Mouse (Mus musculus) hindbrain, embryonic 14.5 days (tissue): Measurements from ENCODE around the gene Gas1. TPM values are rescaled to one million over a fixed set of nuclear protein-coding genes. Genes with fewer than 3 reads are reported as not detected.
A peak's percentile ranks its signal among the peaks of the same experiment; 100 is the strongest.

Experiments used
- ATAC-seq: fragments of 200-750 bp; cut with Nextera tagmentation; 2 replicates; pipeline ENCODE4 v1.8.0; 2017; ENCODE audit warnings: moderate number of reproducible peaks, mild to moderate bottlenecking, moderate TSS enrichment, moderate library complexity; ENCODE audit not compliant: low FRiP score
- DNase-seq: peaks from one replicate; pipeline ENCODE4 v3.0.0-alpha.2; 2015; ENCODE audit warnings: low spot score
- H3K27ac ChIP-seq: fragments of 300-500 bp; sonication (generic); 2 replicates; pipeline ENCODE4 v1.5.1; 2014; ENCODE audit warnings: mild to moderate bottlenecking, moderate library complexity
- H3K27me3 ChIP-seq: fragments of 300-500 bp; sonication (generic); 2 replicates; pipeline ENCODE4 v1.6.1; 2014; ENCODE audit warnings: mild to moderate bottlenecking, low read length, mixed read lengths; ENCODE audit not compliant: control insufficient read depth, insufficient read depth
- H3K36me3 ChIP-seq: fragments of 300-500 bp; sonication (generic); replicated peaks from 2 replicates; pipeline ENCODE4 v1.6.1; 2014; ENCODE audit not compliant: control insufficient read depth, insufficient read depth
- H3K4me1 ChIP-seq: fragments of 300-500 bp; sonication (generic); replicated peaks from 2 replicates; pipeline ENCODE4 v1.6.1; 2014; ENCODE audit warnings: antibody characterized with exemption, low read length, mixed read lengths; ENCODE audit not compliant: control insufficient read depth, insufficient read depth
- H3K4me2 ChIP-seq: fragments of 300-500 bp; sonication (generic); replicated peaks from 2 replicates; pipeline ENCODE4 v1.6.1; 2014; ENCODE audit warnings: mild to moderate bottlenecking, moderate library complexity
- H3K4me3 ChIP-seq: fragments of 300-500 bp; sonication (generic); replicated peaks from 2 replicates; pipeline ENCODE4 v1.5.1; 2014; ENCODE audit warnings: mild to moderate bottlenecking, low read length
- H3K9ac ChIP-seq: fragments of 300-500 bp; sonication (generic); 2 replicates; pipeline ENCODE4 v1.6.1; 2014
- H3K9me3 ChIP-seq: fragments of 300-500 bp; sonication (generic); 2 replicates; pipeline ENCODE4 v1.6.1; 2016; ENCODE audit warnings: low read length; ENCODE audit not compliant: control insufficient read depth
- WGBS: fragments of 180-500 bp; shearing (Covaris S2); extraction: QIAGEN DNeasy Blood & Tissue Kit; methylation state at CpG from one replicate; pipeline ENCODE4 v1.1.7; 2014; 5-methylcytosine and 5-hydroxymethylcytosine counted together
- polyA plus RNA-seq: library from polyadenylated mRNA; unstranded; fragments of >200 nt; fragmentation: Nextera tagmentation; extraction: Ambion mirVana; gene quantifications from 2 replicates; pipeline ENCODE4 v1.2.1, GENCODE M21; 2014

Gene Gas1
- polyA plus RNA-seq, 1 experiment from 2014 or later: 19.3 TPM

DNA sequence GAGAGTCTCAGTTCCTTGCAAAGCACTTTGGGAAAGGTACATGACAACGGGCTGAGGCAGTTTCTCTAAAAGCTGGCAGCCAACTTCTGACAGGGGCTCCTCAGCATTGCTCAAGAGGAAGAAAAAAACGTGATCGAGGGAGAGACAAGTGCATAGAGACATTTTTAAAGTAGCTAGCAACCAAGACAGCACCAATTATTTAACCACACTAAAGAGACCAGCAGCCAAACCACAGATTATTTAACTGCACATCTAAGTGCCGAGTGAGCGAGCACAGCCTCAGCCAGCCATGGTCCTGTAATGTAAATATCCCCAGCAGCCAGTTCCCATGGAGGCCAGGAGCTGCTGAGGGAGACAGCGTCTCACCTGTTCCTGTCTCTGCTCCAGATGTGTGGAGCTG is 16.1 kb upstream of the Gas1 start:
- ATAC-seq (no peak), DNase-seq (no peak)
- Histone ChIP-seq H3K36me3 (no peaks in the 10 kb centered on the region), H3K9me3 (no peaks in the 10 kb centered on the region), H3K4me2 (no peak overlapping the region), H3K27me3 (no peaks in the 10 kb centered on the region), H3K4me3 (no peak overlapping the region), H3K27ac (no peak overlapping the region), H3K4me1 (no peaks in the 10 kb centered on the region), H3K9ac (no peak overlapping the region)
- 70% methylated on average over 6 of the region's 6 CpGs for WGBS

DNA sequence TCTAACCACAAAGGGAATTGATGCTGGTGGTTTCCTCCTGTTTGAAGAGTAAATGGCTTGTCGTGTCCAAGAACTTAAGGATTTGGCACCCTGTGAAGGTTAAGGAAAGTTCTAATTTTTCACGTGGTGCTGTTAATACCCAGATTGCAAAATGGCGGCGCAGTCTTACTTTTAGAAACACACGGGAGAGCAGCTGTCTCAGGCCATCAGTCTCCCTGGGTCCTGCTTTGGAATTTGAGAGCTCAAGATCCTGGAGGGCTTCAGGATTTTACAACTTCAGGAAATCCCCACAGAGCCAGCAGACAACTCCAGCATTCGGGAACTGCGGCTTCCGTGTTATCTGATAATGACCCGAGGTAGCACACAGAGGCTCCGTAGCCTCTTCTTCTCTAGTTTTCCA is 12.8 kb upstream of the Gas1 start:
- ATAC-seq: no peak
- H3K4me2 ChIP-seq: no peak overlapping the region
- 84% methylated on average over 10 of the region's 10 CpGs for WGBS

DNA sequence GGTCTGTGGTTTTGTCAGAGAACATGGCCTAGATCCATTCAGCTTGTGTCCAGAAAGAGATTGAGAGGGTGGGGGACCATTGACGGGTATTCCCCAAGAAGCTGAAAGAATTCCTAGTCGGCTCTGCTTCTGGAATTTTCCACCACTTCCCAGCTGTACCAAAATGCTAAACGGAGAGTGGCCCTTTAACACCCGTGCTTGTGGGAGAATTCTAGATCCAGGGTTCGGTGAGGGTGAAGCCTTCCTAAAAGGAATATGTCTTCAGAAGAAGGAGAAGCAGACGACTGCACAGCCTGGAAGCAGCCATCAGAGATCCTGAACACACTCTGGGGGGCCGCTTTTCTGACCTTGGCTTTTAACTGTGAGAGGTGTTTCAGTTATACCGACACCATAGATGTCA is 11.8 kb upstream of the Gas1 start:
- Histone ChIP-seq H3K4me2 (no peak overlapping the region), H3K9ac (no peak overlapping the region), H3K4me1 (no peaks in the 10 kb centered on the region), H3K4me3 (no peak overlapping the region), H3K36me3 (no peaks in the 10 kb centered on the region), H3K27ac (no peak overlapping the region), H3K27me3 (no peaks in the 10 kb centered on the region), H3K9me3 (no peaks in the 10 kb centered on the region)
- no peak for ATAC-seq
- DNase-seq: no peak
- WGBS: 85% methylated on average over 8 of the region's 8 CpGs

More for the DNA sequence above, 12.8 kb upstream of the Gas1 start:
- no peaks in the 10 kb centered on the region for H3K27me3 ChIP-seq
- no peaks in the 10 kb centered on the region for H3K9me3 ChIP-seq
- H3K4me3 ChIP-seq: no peak overlapping the region
- H3K9ac ChIP-seq: no peak overlapping the region
- H3K36me3 ChIP-seq: no peaks in the 10 kb centered on the region
- H3K27ac ChIP-seq: no peak overlapping the region
- DNase-seq: no peak
- no peaks in the 10 kb centered on the region for H3K4me1 ChIP-seq

DNA sequence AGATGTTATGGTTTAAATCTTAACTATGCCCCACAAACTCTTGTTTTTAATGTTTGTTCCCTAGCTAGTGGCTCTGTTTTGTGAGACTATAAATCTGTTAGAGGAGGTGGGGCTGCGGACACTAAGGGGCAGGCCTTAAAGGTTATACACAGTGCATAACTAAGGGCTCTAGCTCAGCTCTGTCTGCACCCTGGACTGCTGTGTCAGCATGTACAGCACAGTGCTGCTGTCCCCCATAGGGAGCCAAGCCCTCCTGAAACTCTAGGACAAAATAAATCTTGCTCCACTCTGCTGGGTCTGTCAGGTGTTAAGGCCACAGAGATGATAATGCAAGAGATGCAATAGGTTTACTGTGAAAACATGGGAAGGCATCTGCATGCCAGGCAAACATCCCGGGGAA is 10.1 kb upstream of the Gas1 start:
- H3K4me1 ChIP-seq: no peaks in the 10 kb centered on the region

DNA sequence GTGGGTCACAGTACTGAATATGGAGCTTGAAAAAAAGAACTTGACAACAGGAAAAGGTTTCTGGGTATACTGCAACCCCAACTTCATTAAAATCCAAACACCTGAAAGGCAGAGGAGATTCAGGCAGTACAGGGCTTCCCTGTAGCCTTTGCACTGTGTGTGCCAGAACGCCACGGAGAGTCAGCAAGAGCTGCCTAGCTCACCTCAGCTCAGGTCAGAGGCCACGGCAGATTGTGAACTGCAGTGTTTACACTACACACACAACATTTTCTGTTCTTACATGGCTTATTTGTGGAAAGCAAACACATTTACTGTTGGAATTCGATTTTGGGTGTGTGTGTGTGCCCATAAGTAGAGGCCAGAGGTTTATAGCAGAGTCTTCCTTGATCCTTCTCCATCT is 5.2 kb upstream of the Gas1 start:
- DNase-seq: no peak
- Histone ChIP-seq H3K27ac (no peak overlapping the region), H3K36me3 (no peaks in the 10 kb centered on the region), H3K4me2 (no peak overlapping the region), H3K9me3 (0 out of 2 replicates have a peak, but pooled peaks cover 7% of the 10 kb centered on the region), H3K4me3 (no peak overlapping the region), H3K9ac (no peak overlapping the region), H3K4me1 (peaks cover 4% of the 10 kb centered on the region; the same call in 1 of the 2 replicates), H3K27me3 (no peaks in the 10 kb centered on the region)
- no peak for ATAC-seq
- 57% methylated on average over 4 of the region's 4 CpGs for WGBS

More for the DNA sequence above, 10.1 kb upstream of the Gas1 start:
- Histone ChIP-seq H3K36me3 (no peaks in the 10 kb centered on the region), H3K4me3 (no peak overlapping the region), H3K9ac (no peak overlapping the region), H3K27ac (no peak overlapping the region), H3K4me2 (no peak overlapping the region), H3K9me3 (0 out of 2 replicates have a peak, but pooled peaks cover 7% of the 10 kb centered on the region), H3K27me3 (no peaks in the 10 kb centered on the region)
- DNase-seq (no peak), ATAC-seq (no peak)
- WGBS: 91% methylated on average over 2 of the region's 2 CpGs

DNA sequence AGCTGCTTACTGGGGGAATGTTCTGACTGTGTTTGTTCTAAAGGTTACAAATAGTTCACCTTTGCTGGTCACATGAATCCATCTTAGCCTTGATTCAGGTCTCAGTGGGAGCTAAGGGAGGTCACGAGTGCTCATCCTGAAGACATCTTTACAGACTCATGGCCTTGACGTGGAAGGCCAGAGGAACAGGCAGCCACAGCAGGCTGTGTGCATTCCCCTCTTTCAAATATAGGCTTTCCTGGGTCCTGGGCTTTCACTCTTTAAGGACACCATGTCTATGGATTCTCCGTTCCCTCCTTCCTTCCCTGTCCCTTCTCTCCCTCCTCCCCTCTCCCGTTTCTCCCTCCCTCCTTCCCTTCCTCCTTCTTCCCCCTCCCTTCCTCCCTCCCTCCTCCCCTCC is 2.5 kb upstream of the Gas1 start:
- H3K4me1 ChIP-seq: peaks cover 12% of the 10 kb centered on the region; the same call in 1 of the 2 replicates
- WGBS: 92% methylated on average over 4 of the region's 4 CpGs
- ATAC-seq (no peak), DNase-seq (no peak)
- H3K9ac ChIP-seq: no peak overlapping the region
- H3K36me3 ChIP-seq: no peaks in the 10 kb centered on the region
- no peak overlapping the region for H3K27ac ChIP-seq
- H3K4me3 ChIP-seq: no peak overlapping the region
- no peaks in the 10 kb centered on the region for H3K27me3 ChIP-seq
- no peak overlapping the region for H3K4me2 ChIP-seq
- H3K9me3 ChIP-seq: 0 out of 2 replicates have a peak, but pooled peaks cover 7% of the 10 kb centered on the region

DNA sequence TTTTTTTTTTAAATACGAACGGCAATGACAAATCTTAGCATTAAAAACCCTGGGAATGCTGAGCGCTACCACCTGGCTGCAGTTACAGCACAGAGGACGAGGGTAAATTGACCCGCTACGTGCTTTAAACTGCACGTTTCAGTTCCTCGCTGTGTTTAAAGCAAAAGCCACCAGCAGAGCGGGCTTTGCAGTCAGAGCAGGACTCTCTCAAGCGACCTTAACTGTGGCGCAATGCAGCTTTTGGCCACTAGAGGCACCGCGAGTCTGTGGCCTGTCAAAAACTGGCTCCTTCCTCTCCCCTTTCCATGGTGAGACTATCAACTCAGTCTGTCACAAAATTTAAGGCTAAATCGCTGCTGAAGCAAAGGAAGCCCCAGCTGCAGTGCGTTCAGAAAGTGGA is 1.3 kb upstream of the Gas1 start:
- H3K4me3 ChIP-seq: peak overlapping the region; percentile 80
- H3K9me3 ChIP-seq: 0 out of 2 replicates have a peak, but pooled peaks cover 3% of the 10 kb centered on the region
- peak overlapping the region; percentile 93 for H3K27ac ChIP-seq
- peaks cover 17% of the 10 kb centered on the region for H3K4me1 ChIP-seq
- no peaks in the 10 kb centered on the region for H3K36me3 ChIP-seq
- peak overlapping the region; percentile 94 for H3K4me2 ChIP-seq
- peak; percentile 98 for DNase-seq
- WGBS: under 1% methylated on average over 15 of the region's 15 CpGs
- ATAC-seq: no peak
- H3K27me3 ChIP-seq: no peaks in the 10 kb centered on the region
- H3K9ac ChIP-seq: peak overlapping the region; percentile 47; the same call in 1 of the 2 replicates

DNA sequence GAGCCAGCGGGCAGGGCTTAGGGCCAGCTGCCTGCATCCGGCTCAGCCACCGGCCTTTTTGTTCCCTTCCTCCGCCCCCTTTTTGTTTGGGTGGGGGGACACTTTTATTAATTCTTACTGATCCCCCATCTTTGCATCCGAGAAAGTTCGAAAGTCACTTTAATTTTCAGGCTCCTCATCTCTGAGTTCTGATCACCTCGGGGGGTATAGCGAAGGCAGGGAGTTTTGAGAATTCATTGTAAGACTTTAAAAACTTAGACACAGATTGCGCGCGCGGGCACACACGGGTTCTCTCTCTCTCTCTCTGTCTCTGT is 589 bp upstream of the Gas1 start:
- Histone ChIP-seq H3K27ac (peak overlapping the region; percentile 93; the same call in 1 of the 2 replicates), H3K9ac (peak overlapping the region; percentile 47), H3K27me3 (no peaks in the 10 kb centered on the region), H3K4me2 (peak overlapping the region; percentile 94), H3K9me3 (no peaks in the 10 kb centered on the region), H3K4me3 (peak overlapping the region; percentile 80), H3K36me3 (no peaks in the 10 kb centered on the region), H3K4me1 (peaks cover 17% of the 10 kb centered on the region)
- no peak for DNase-seq
- WGBS: under 1% methylated on average over 13 of the region's 13 CpGs
- no peak for ATAC-seq

DNA sequence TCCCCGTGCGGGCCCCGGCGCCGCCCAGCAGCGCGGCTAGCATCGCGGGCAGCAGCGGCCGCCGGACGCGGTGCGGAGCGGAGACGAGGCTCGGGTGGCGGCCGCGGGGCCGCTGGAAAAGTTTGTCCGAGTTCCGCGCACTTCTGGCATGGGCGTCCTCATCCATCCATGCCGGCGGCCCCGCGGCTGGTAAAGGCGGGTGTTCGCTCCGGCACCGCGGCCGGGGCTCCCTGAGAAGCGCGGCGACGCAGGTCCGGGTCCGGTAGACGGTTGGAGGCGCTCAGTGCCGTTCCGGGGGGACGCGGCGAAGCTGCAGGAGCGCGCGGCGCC is 424 bp downstream of the Gas1 start:
- DNase-seq: no peak
- WGBS: under 1% methylated on average over 51 of the region's 53 CpGs
- peaks cover 25% of the 10 kb centered on the region for H3K4me1 ChIP-seq
- no peak; the same call in 1 of the 2 replicates for ATAC-seq
- H3K36me3 ChIP-seq: no peaks in the 10 kb centered on the region
- peak overlapping the region; percentile 80 for H3K4me3 ChIP-seq
- peak overlapping the region; percentile 94 for H3K4me2 ChIP-seq
- no peaks in the 10 kb centered on the region for H3K27me3 ChIP-seq
- no peaks in the 10 kb centered on the region for H3K9me3 ChIP-seq
- H3K27ac ChIP-seq: peak overlapping the region; percentile 93
- peak overlapping the region; percentile 89 for H3K9ac ChIP-seq

DNA sequence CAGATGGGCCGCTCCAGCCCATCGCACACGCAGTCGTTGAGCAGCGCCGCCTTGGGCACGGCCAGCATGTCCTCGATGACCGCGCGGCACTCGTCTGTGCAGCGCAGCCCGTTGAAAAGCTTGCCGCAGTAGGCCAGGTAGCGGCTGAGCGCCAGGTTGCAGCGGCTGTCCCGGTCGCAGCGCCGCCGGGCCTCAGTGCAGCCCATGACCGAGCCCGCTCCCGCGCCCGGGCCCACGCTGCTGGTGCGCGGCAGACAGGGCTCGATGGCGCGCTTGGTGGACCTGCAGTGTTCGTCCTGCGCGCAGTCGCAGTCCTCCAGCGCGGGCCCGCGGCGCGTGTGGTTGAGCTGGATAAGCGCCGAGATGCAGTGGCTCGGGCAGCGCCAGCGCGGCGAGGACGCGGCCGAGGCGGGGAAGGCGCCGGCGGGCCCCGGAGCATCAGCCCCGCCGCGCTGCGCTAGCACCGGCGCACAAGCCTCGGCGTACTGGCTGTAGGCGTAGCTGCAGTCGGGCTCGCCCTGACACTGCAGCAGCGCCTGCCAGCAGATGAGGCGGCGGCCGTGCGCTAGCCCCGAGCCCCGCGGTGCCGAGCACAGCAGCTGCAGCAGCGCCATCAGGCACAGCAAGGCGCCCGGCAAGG is 909 bp downstream of the Gas1 start:
- Histone ChIP-seq H3K9ac (peak overlapping the region; percentile 89), H3K4me1 (peaks cover 27% of the 10 kb centered on the region), H3K27ac (peak overlapping the region; percentile 93), H3K4me2 (peak overlapping the region; percentile 94), H3K27me3 (no peaks in the 10 kb centered on the region), H3K9me3 (no peaks in the 10 kb centered on the region), H3K36me3 (no peaks in the 10 kb centered on the region), H3K4me3 (peak overlapping the region; percentile 80)
- DNase-seq: peak; percentile 77
- under 1% methylated on average over 81 of the region's 82 CpGs for WGBS
- ATAC-seq: peak; percentile 66
